Mouse (Mus musculus) intestine, embryonic 14.5 days (tissue): ENCODE results near the gene Fam19a5. TPM values are rescaled to one million over a fixed set of nuclear protein-coding genes. Genes with fewer than 3 reads are reported as not detected.

ENCODE experiments used
- ATAC-seq: fragments of 200-750 bp; cut with Nextera tagmentation; replicated peaks from 2 replicates; pipeline ENCODE4 v1.8.0; 2017; ENCODE audit warnings: low read depth, moderate number of reproducible peaks, moderate TSS enrichment, moderate library complexity; ENCODE audit not compliant: low FRiP score, low TSS enrichment
- DNase-seq: peaks from one replicate; pipeline ENCODE4 v3.0.0-alpha.2; 2018; ENCODE audit warnings: low spot score
- H3K27ac ChIP-seq: fragments of 300-500 bp; sonication (generic); 2 replicates; pipeline ENCODE4 v1.5.1; 2014; ENCODE audit warnings: low read depth, mild to moderate bottlenecking, control low read depth
- H3K27me3 ChIP-seq: fragments of 300-500 bp; sonication (generic); replicated peaks from 2 replicates; pipeline ENCODE4 v1.6.1; 2014; ENCODE audit warnings: low read length, control low read depth; ENCODE audit not compliant: control insufficient read depth, insufficient read depth
- H3K36me3 ChIP-seq: fragments of 300-500 bp; sonication (generic); 2 replicates; pipeline ENCODE4 v1.6.1; 2014; ENCODE audit warnings: low read length, control low read depth; ENCODE audit not compliant: control insufficient read depth, insufficient read depth
- H3K4me1 ChIP-seq: fragments of 300-500 bp; sonication (generic); replicated peaks from 2 replicates; pipeline ENCODE4 v1.6.1; 2014; ENCODE audit warnings: low read length, control low read depth, mixed read lengths; ENCODE audit not compliant: control insufficient read depth, insufficient read depth
- H3K4me2 ChIP-seq: fragments of 300-500 bp; sonication (generic); 2 replicates; pipeline ENCODE4 v1.6.1; 2014; ENCODE audit warnings: low read length
- H3K4me3 ChIP-seq: fragments of 300-500 bp; sonication (generic); 2 replicates; pipeline ENCODE4 v1.5.1; 2014; ENCODE audit warnings: low read depth, low read length, control low read depth, mixed read lengths
- H3K9ac ChIP-seq: fragments of 300-500 bp; sonication (generic); 2 replicates; pipeline ENCODE4 v1.6.1; 2014; ENCODE audit warnings: mild to moderate bottlenecking, low read length
- H3K9me3 ChIP-seq: fragments of 300-500 bp; sonication (generic); 2 replicates; pipeline ENCODE4 v1.6.1; 2016; ENCODE audit warnings: low read length, control low read depth; ENCODE audit not compliant: control insufficient read depth
- WGBS: fragments of 180-500 bp; shearing (Covaris S2); extraction: QIAGEN DNeasy Blood & Tissue Kit; methylation state at CpG from one replicate; pipeline ENCODE4 v1.1.7; 2014; 5-methylcytosine and 5-hydroxymethylcytosine counted together
- polyA plus RNA-seq: library from polyadenylated mRNA; unstranded; fragments of >200 nt; fragmentation: Nextera tagmentation; extraction: Ambion mirVana; gene quantifications from 2 replicates; pipeline ENCODE4 v1.2.1, GENCODE M21; 2014

The Fam19a5 gene
- polyA plus RNA-seq, 1 experiment from 2014 or later, result 3.7 TPM

GRCm38 (mm10) chr15:87711790-87712189 lies 167.7 kb downstream of the Fam19a5 start:
- no peak for DNase-seq
- no peak for ATAC-seq
- 66% methylated on average over 4 of the region's 4 CpGs for WGBS

DNA sequence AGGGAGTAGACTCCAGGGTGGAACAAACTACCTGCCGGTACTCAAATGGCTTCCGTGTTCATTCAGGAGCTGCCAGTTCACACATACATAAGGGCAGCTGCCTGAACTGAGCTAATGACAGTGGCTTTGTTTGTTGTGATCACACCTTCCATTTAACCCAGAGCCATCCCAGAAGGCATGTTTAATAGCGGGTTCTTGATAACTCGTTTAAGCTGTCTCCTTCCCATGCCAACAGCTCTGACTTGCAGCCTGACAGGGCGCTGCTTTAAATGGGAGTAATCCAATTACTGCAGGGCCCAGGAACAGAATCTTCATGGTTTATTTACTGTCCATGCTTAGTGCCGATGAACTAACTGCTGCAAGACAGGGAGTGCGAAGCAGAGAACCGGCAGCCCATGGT lies 168.1 kb downstream of the Fam19a5 start:
- Histone ChIP-seq H3K36me3 (no peaks in the 10 kb centered on the region), H3K9ac (no peak overlapping the region), H3K9me3 (no peaks in the 10 kb centered on the region), H3K4me3 (no peak overlapping the region), H3K27ac (no peak overlapping the region), H3K4me1 (no peaks in the 10 kb centered on the region), H3K27me3 (no peaks in the 10 kb centered on the region), H3K4me2 (no peak overlapping the region)
- ATAC-seq (no peak), DNase-seq (no peak)
- WGBS, result 80% methylated on average over 8 of the region's 8 CpGs

More at GRCm38 (mm10) chr15:87711790-87712189, 167.7 kb downstream of the Fam19a5 start:
- Histone ChIP-seq H3K9ac (no peak overlapping the region), H3K27ac (no peak overlapping the region), H3K4me1 (no peaks in the 10 kb centered on the region), H3K36me3 (no peaks in the 10 kb centered on the region), H3K27me3 (no peaks in the 10 kb centered on the region), H3K9me3 (no peaks in the 10 kb centered on the region), H3K4me3 (no peak overlapping the region), H3K4me2 (no peak overlapping the region)

- ATAC-seq (peak; percentile 75), DNase-seq (no peak)
- H3K4me1 ChIP-seq, result no peaks in the 10 kb centered on the region
- H3K4me2 ChIP-seq, result no peak overlapping the region
- WGBS, result 66% methylated on average over 9 of the region's 9 CpGs
- no peak overlapping the region for H3K4me3 ChIP-seq
- no peak overlapping the region for H3K27ac ChIP-seq
- H3K27me3 ChIP-seq, result no peaks in the 10 kb centered on the region
- no peaks in the 10 kb centered on the region for H3K36me3 ChIP-seq
- H3K9ac ChIP-seq, result no peak overlapping the region
- H3K9me3 ChIP-seq, result no peaks in the 10 kb centered on the region
These were observed 171.1 kb downstream of the Fam19a5 start for GRCm38 (mm10) chr15:87715037-87715676.

- no peak overlapping the region for H3K4me3 ChIP-seq
- ATAC-seq, result no peak
- no peaks in the 10 kb centered on the region for H3K27me3 ChIP-seq
- H3K4me2 ChIP-seq, result no peak overlapping the region
- no peaks in the 10 kb centered on the region for H3K36me3 ChIP-seq
- no peak overlapping the region for H3K27ac ChIP-seq
- no peak overlapping the region for H3K9ac ChIP-seq
- no peaks in the 10 kb centered on the region for H3K9me3 ChIP-seq
- WGBS, result 50% methylated on average over 5 of the region's 5 CpGs
- DNase-seq, result no peak
- H3K4me1 ChIP-seq, result no peaks in the 10 kb centered on the region
These were observed 173.0 kb downstream of the Fam19a5 start for GRCm38 (mm10) chr15:87717056-87717455.

GRCm38 (mm10) chr15:87723455-87723986 lies 179.4 kb downstream of the Fam19a5 start:
- Histone ChIP-seq H3K9ac (no peak overlapping the region), H3K4me2 (no peak overlapping the region), H3K9me3 (no peaks in the 10 kb centered on the region), H3K4me3 (no peak overlapping the region), H3K36me3 (no peaks in the 10 kb centered on the region), H3K4me1 (no peaks in the 10 kb centered on the region), H3K27me3 (no peaks in the 10 kb centered on the region), H3K27ac (no peak overlapping the region)
- DNase-seq (peak; percentile 54), ATAC-seq (0 out of 2 replicates have a peak, but pooled peaks have one; percentile 23)
- 67% methylated on average over 5 of the region's 5 CpGs for WGBS

- Histone ChIP-seq H3K27ac (no peak overlapping the region), H3K36me3 (no peaks in the 10 kb centered on the region), H3K9me3 (no peaks in the 10 kb centered on the region), H3K4me2 (no peak overlapping the region), H3K4me3 (no peak overlapping the region), H3K27me3 (no peaks in the 10 kb centered on the region), H3K4me1 (no peaks in the 10 kb centered on the region), H3K9ac (no peak overlapping the region)
- ATAC-seq (no peak), DNase-seq (no peak)
- 72% methylated on average over 20 of the region's 20 CpGs for WGBS
These were observed 182.6 kb downstream of the Fam19a5 start for GRCm38 (mm10) chr15:87726657-87727236.

DNA sequence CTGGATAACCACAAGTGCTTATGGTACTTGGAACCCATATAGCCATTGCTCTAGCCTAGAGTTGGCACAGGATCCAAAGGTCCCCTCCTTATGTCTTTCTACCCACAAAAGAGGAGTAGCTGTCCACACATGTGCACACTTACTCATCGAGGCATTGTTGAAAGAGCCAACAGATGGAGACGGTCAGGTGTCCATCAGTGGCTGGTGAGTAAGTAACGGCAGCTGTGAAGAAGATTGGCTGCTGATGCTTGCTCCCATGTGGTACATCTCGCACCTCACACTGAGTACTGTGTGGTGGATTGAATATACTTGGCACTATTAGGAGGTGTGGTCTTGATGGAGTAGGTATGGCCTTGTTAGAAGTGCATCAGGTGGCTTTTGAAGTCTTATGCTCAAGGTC lies 192.2 kb downstream of the Fam19a5 start:
- Histone ChIP-seq H3K36me3 (no peaks in the 10 kb centered on the region), H3K4me1 (no peaks in the 10 kb centered on the region), H3K27ac (no peak overlapping the region), H3K4me2 (no peak overlapping the region), H3K9me3 (no peaks in the 10 kb centered on the region), H3K27me3 (no peaks in the 10 kb centered on the region), H3K4me3 (no peak overlapping the region), H3K9ac (no peak overlapping the region)
- no peak for ATAC-seq
- DNase-seq, result no peak
- 89% methylated on average over 4 of the region's 4 CpGs for WGBS

DNA sequence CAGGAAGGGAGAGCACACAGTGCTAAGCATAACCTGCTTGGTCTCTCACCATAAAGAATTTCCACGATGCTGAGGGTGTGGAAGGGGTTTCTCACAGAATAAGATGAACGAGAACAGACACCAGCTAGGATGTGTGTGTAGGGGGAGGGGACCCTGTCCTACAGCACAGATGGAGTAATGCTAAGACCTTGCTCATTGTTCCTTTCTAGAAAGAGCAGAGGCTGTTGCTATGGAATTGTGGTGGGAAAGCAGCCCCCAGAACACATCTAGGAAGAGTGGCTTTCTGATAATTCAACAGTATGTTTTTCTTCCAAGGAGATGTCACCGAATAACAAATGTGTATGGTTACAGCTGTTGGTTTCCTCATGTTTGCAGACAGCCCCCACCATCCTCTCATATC lies 211.4 kb downstream of the Fam19a5 start:
- Histone ChIP-seq H3K27ac (no peak overlapping the region), H3K4me3 (no peak overlapping the region), H3K36me3 (no peaks in the 10 kb centered on the region), H3K4me1 (no peaks in the 10 kb centered on the region), H3K9me3 (no peaks in the 10 kb centered on the region), H3K27me3 (no peaks in the 10 kb centered on the region), H3K4me2 (no peak overlapping the region), H3K9ac (no peak overlapping the region)
- DNase-seq, result no peak
- no peak for ATAC-seq
- 78% methylated on average over 3 of the region's 3 CpGs for WGBS

- peak; percentile 41 for DNase-seq
These were observed 221.8 kb downstream of the Fam19a5 start for GRCm38 (mm10) chr15:87765876-87766275.

More at GRCm38 (mm10) chr15:87765876-87766275, 221.8 kb downstream of the Fam19a5 start:
- no peaks in the 10 kb centered on the region for H3K4me1 ChIP-seq
- no peaks in the 10 kb centered on the region for H3K9me3 ChIP-seq
- H3K27ac ChIP-seq, result no peak overlapping the region
- WGBS, result 85% methylated on average over 3 of the region's 3 CpGs
- no peak for ATAC-seq
- H3K9ac ChIP-seq, result no peak overlapping the region
- H3K4me2 ChIP-seq, result no peak overlapping the region
- no peaks in the 10 kb centered on the region for H3K27me3 ChIP-seq
- H3K36me3 ChIP-seq, result no peaks in the 10 kb centered on the region
- H3K4me3 ChIP-seq, result no peak overlapping the region
